Mouse (Mus musculus) kidney, postnatal 0 days (tissue): ENCODE measurements at regions not wholly inside any gene's neighbourhood (a gene's known extent, or its start where the extent isn't known, plus 50 kb on each side); places are given as distances from the start of the nearest gene placed in this dataset.

ENCODE experiments used
- ATAC-seq: fragments of 200-750 bp; cut with Nextera tagmentation; replicated peaks from 2 replicates; pipeline ENCODE4 v1.8.0; 2017; ENCODE audit warnings: low read depth, moderate number of reproducible peaks, moderate TSS enrichment, moderate library complexity; ENCODE audit not compliant: low FRiP score
- DNase-seq: peaks from one replicate; pipeline ENCODE4 v3.0.0-alpha.2; 2016; ENCODE audit warnings: low spot score
- H3K27ac ChIP-seq: fragments of 300-500 bp; sonication (generic); 2 replicates; pipeline ENCODE4 v1.5.1; 2014; ENCODE audit warnings: mild to moderate bottlenecking
- H3K27me3 ChIP-seq: fragments of 300-500 bp; sonication (generic); 2 replicates; pipeline ENCODE4 v1.6.1; 2014; ENCODE audit warnings: low read length, mixed read lengths; ENCODE audit not compliant: insufficient read depth
- H3K36me3 ChIP-seq: fragments of 300-500 bp; sonication (generic); 2 replicates; pipeline ENCODE4 v1.6.1; 2014; ENCODE audit warnings: low read length, mixed read lengths; ENCODE audit not compliant: insufficient read depth
- H3K4me1 ChIP-seq: fragments of 300-500 bp; sonication (generic); replicated peaks from 2 replicates; pipeline ENCODE4 v1.6.1; 2014; ENCODE audit warnings: antibody characterized with exemption, low read length, mixed read lengths; ENCODE audit not compliant: insufficient read depth
- H3K4me2 ChIP-seq: fragments of 300-500 bp; sonication (generic); 2 replicates; pipeline ENCODE4 v1.6.1; 2014; ENCODE audit warnings: mild to moderate bottlenecking, low read length, moderate library complexity, mixed read lengths
- H3K4me3 ChIP-seq: fragments of 300-500 bp; sonication (generic); replicated peaks from 2 replicates; pipeline ENCODE4 v1.5.1; 2014; ENCODE audit warnings: low read depth, low read length
- H3K9ac ChIP-seq: fragments of 300-500 bp; sonication (generic); 2 replicates; pipeline ENCODE4 v1.6.1; 2014; ENCODE audit warnings: low read depth, low read length
- H3K9me3 ChIP-seq: fragments of 300-500 bp; sonication (generic); replicated peaks from 2 replicates; pipeline ENCODE4 v1.6.1; 2016; ENCODE audit warnings: low read length, inconsistent platforms, mixed read lengths
- CTCF ChIP-seq: IDR thresholded peaks from 2 replicates; pipeline ENCODE4 v1.5.1; 2016; ENCODE audit warnings: antibody characterized with exemption, low read depth, mild to moderate bottlenecking, moderate library complexity
- WGBS: fragments of 180-500 bp; shearing (Covaris S2); extraction: QIAGEN DNeasy Blood & Tissue Kit; methylation state at CpG from one replicate; pipeline ENCODE4 v1.1.7; 2014; 5-methylcytosine and 5-hydroxymethylcytosine counted together

GRCm38 (mm10) chr13:54304251-54304650 is 66.9 kb upstream of the Cplx2 start:
- no peak for ATAC-seq
- H3K9me3 ChIP-seq, result no peaks in the 10 kb centered on the region
- H3K9ac ChIP-seq, result no peak overlapping the region
- H3K36me3 ChIP-seq, result no peaks in the 10 kb centered on the region
- no peaks in the 10 kb centered on the region for H3K27me3 ChIP-seq
- H3K27ac ChIP-seq, result peak overlapping the region; percentile 100; the same call in 1 of the 2 replicates
- DNase-seq, result peak; percentile 42
- H3K4me2 ChIP-seq, result no peak overlapping the region
- WGBS, result 34% methylated on average over 5 of the region's 5 CpGs
- H3K4me1 ChIP-seq, result peaks cover 11% of the 10 kb centered on the region
- no peak overlapping the region for H3K4me3 ChIP-seq
- TF ChIP-seq CTCF, result peak; percentile 37

GRCm38 (mm10) chr13:54308591-54308990 is 62.6 kb upstream of the Cplx2 start:
- Histone ChIP-seq H3K4me1 (no peaks in the 10 kb centered on the region), H3K4me3 (no peak overlapping the region), H3K27me3 (no peaks in the 10 kb centered on the region), H3K27ac (no peak overlapping the region), H3K4me2 (no peak overlapping the region), H3K9ac (no peak overlapping the region), H3K36me3 (no peaks in the 10 kb centered on the region), H3K9me3 (no peaks in the 10 kb centered on the region)
- WGBS, result 29% methylated on average over 2 of the region's 2 CpGs
- no peak for TF ChIP-seq CTCF
- ATAC-seq (no peak), DNase-seq (no peak)

GRCm38 (mm10) chr13:54309354-54309753 is 61.8 kb upstream of the Cplx2 start:
- no peak for TF ChIP-seq CTCF
- H3K9me3 ChIP-seq, result no peaks in the 10 kb centered on the region
- H3K9ac ChIP-seq, result no peak overlapping the region
- no peak for ATAC-seq
- H3K27ac ChIP-seq, result peak overlapping the region; percentile 3; the same call in 1 of the 2 replicates
- no peak overlapping the region for H3K4me2 ChIP-seq
- no peaks in the 10 kb centered on the region for H3K36me3 ChIP-seq
- no peaks in the 10 kb centered on the region for H3K27me3 ChIP-seq
- 41% methylated on average over 5 of the region's 5 CpGs for WGBS
- H3K4me1 ChIP-seq, result no peaks in the 10 kb centered on the region
- no peak overlapping the region for H3K4me3 ChIP-seq
- peak; percentile 51 for DNase-seq

GRCm38 (mm10) chr13:54310144-54310543 is 61.0 kb upstream of the Cplx2 start:
- 42% methylated on average over 4 of the region's 4 CpGs for WGBS
- no peaks in the 10 kb centered on the region for H3K4me1 ChIP-seq
- H3K27ac ChIP-seq, result no peak overlapping the region
- no peak for TF ChIP-seq CTCF
- no peaks in the 10 kb centered on the region for H3K9me3 ChIP-seq
- no peaks in the 10 kb centered on the region for H3K27me3 ChIP-seq
- H3K4me2 ChIP-seq, result no peak overlapping the region
- no peaks in the 10 kb centered on the region for H3K36me3 ChIP-seq
- H3K4me3 ChIP-seq, result no peak overlapping the region
- no peak overlapping the region for H3K9ac ChIP-seq
- ATAC-seq (no peak), DNase-seq (no peak)

- no peak for ATAC-seq
- no peaks in the 10 kb centered on the region for H3K4me1 ChIP-seq
Observed at GRCm38 (mm10) chr13:54311327-54312026, 59.7 kb upstream of the Cplx2 start.

GRCm38 (mm10) chr13:54312405-54313185 is 58.6 kb upstream of the Cplx2 start:
- DNase-seq (peak; percentile 72), ATAC-seq (no peak; the same call in 1 of the 2 replicates)
- H3K4me1 ChIP-seq, result no peaks in the 10 kb centered on the region
- H3K27me3 ChIP-seq, result no peaks in the 10 kb centered on the region
- 57% methylated on average over 18 of the region's 18 CpGs for WGBS
- H3K9me3 ChIP-seq, result no peaks in the 10 kb centered on the region
- H3K9ac ChIP-seq, result no peak overlapping the region
- no peak overlapping the region for H3K4me3 ChIP-seq
- H3K27ac ChIP-seq, result peak overlapping the region; percentile 11; the same call in 1 of the 2 replicates
- no peaks in the 10 kb centered on the region for H3K36me3 ChIP-seq
- H3K4me2 ChIP-seq, result no peak overlapping the region
- no peak for TF ChIP-seq CTCF

More at GRCm38 (mm10) chr13:54311327-54312026, 59.7 kb upstream of the Cplx2 start:
- H3K4me2 ChIP-seq, result no peak overlapping the region
- no peaks in the 10 kb centered on the region for H3K27me3 ChIP-seq
- no peak overlapping the region for H3K9ac ChIP-seq
- DNase-seq, result no peak
- no peaks in the 10 kb centered on the region for H3K36me3 ChIP-seq
- WGBS, result 87% methylated on average over 4 of the region's 4 CpGs
- no peaks in the 10 kb centered on the region for H3K9me3 ChIP-seq
- no peak for TF ChIP-seq CTCF
- no peak overlapping the region for H3K4me3 ChIP-seq
- no peak overlapping the region for H3K27ac ChIP-seq
